Mouse (Mus musculus) effector memory CD4-positive, alpha-beta T cell, adult 7 months (primary cell): Measurements from ENCODE around the gene Tmcc3. TPM values are rescaled to one million over a fixed set of nuclear protein-coding genes. Genes with fewer than 3 reads are reported as not detected.

Source experiments
- polyA plus RNA-seq: library from polyadenylated mRNA; unstranded; fragments of 100-300 nt; shearing (Covaris generic); gene quantifications from one replicate; pipeline ENCODE4 v1.2.1, GENCODE M21; 2017

Tmcc3 gene
- 1.7 TPM for polyA plus RNA-seq

DNA sequence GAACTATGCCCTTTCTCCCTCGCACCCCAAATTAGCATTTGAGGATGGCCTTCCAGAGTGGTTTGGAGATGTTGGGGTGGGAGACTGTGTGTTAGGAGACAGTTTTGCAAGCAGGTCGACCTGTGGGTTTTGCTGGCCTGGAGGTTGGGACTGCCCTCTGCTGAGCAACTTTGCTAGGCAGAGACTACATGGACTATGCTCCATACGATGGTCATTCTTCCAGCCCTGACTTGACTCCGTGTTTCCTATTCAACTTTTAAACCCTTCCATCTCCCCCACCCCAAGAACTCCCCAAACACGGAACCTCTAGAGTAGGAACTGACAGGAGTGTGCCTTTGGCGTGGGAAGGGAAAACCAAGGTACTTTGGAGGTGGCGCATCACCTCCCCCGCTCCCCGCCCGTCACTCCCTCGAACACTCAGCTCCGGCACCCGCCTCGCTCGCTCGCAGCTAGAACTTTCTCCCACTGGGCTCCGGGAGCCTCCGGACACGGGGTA lies at the start of gene Tmcc3:
Tmcc3 (plus strand) TSS at position 439 of the 496 bp plus-strand sequence.

DNA sequence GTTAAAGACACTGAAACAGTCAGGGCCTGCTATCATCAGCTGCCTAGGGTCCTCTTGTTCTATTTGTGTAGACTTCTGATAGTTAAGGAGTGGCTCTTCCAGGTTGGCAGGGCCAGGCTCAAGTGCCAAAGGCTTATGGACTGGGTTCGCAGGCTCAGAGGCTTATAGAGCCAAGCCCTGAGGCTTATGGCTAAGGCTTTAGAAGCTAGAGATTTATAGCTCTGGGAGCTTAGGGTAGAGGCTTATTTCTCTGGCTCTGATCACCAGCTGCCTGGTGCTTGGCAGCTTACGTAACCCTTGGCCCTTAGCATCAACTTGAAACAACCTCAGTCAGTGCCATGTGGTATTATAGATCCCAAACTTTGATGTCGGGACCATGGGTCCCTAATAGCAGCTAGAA lies 13.3 kb upstream of the Tmcc3 start, which contains the start of gene Gm4792:
Gm4792 (minus strand) TSS at position 233 of the 400 bp plus-strand sequence.

Other genes with a start within 250 kb of the Tmcc3 start
- gene Nr2c1, start 163.9 kb upstream of the Tmcc3 start, polyA plus RNA-seq: 5.1 TPM
- gene Ndufa12, start 113.2 kb upstream of the Tmcc3 start, polyA plus RNA-seq: 83.5 TPM
- not detected for gene Gm4792, start 13.2 kb upstream of the Tmcc3 start, polyA plus RNA-seq